Mouse (Mus musculus) spleen, adult 2 months (tissue): ENCODE results near the gene Ugt1a2.

ENCODE experiments used
- CTCF ChIP-seq: fragments of 200-500 bp; IDR thresholded peaks from 2 replicates; pipeline ENCODE4 v1.5.1; 2011; ENCODE audit warnings: mild to moderate bottlenecking, inconsistent platforms; ENCODE audit not compliant: insufficient read depth, insufficient read length, insufficient replicate concordance; ENCODE audit errors: extremely low read depth
- POLR2A ChIP-seq: fragments of 200-500 bp; IDR thresholded peaks from 2 replicates; pipeline ENCODE4 v1.6.1; 2011; ENCODE audit warnings: low read depth, low read length, inconsistent platforms

DNA sequence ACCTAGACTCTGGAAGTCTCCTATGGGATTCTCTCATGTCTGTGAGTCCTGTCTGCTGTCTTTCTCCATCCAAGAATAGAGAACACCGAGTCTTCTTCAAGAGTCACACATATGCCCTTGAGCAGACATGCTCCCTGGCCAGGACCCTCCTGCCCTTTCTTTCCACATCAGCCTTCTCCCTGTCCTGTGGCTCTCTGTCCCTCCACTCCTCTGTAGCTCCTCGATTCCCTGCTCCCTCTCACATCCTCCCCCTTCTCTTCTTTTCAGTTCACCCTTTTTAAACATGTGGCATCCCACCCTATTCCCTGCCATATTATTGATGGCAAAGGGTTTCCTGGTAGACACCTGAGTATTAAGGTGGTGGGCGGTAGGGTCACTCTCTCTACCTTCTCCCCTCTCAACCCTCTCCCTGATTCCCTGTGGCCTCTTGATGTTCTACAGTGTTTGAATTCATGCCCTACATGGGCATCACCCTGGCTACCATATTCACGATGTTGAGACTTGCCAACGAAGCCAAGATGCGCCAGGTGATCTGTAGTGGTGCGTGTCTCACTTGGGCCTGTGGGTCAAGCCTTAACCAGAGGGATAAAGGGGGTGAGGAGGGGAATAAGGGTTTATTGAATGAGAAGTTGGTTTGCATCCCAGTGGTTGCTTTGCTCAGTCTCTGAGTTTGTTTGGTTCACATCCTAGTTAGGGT is 31.6 kb downstream of the Ugt1a2 start:
- TF ChIP-seq CTCF: no peak
- TF ChIP-seq POLR2A: no peak
